Mouse (Mus musculus) kidney, embryonic 16.5 days (tissue): ENCODE results near the gene Prss42. TPM values are rescaled to one million over a fixed set of nuclear protein-coding genes. Genes with fewer than 3 reads are reported as not detected.
A peak's percentile ranks its signal among the peaks of the same experiment; 100 is the strongest.

Experiments used
- ATAC-seq: fragments of 200-750 bp; cut with Nextera tagmentation; 2 replicates; pipeline ENCODE4 v1.8.0; 2017; ENCODE audit warnings: moderate TSS enrichment; ENCODE audit not compliant: low FRiP score, low TSS enrichment
- H3K27ac ChIP-seq: fragments of 300-500 bp; sonication (generic); 2 replicates; pipeline ENCODE4 v1.5.1; 2014; ENCODE audit warnings: low read length
- H3K27me3 ChIP-seq: fragments of 300-500 bp; sonication (generic); 2 replicates; pipeline ENCODE4 v1.6.1; 2014; ENCODE audit warnings: low read length, control low read depth, mixed read lengths; ENCODE audit not compliant: insufficient read depth
- H3K36me3 ChIP-seq: fragments of 300-500 bp; sonication (generic); 2 replicates; pipeline ENCODE4 v1.6.1; 2014; ENCODE audit warnings: low read length, control low read depth, mixed read lengths; ENCODE audit not compliant: insufficient read depth
- H3K4me1 ChIP-seq: fragments of 300-500 bp; sonication (generic); 2 replicates; pipeline ENCODE4 v1.6.1; 2014; ENCODE audit warnings: low read length, control low read depth, mixed read lengths; ENCODE audit not compliant: insufficient read depth
- H3K4me2 ChIP-seq: fragments of 300-500 bp; sonication (generic); replicated peaks from 2 replicates; pipeline ENCODE4 v1.6.1; 2014; ENCODE audit warnings: low read depth, low read length
- H3K4me3 ChIP-seq: fragments of 300-500 bp; sonication (generic); 2 replicates; pipeline ENCODE4 v1.5.1; 2014; ENCODE audit warnings: mild to moderate bottlenecking, low read length
- H3K9ac ChIP-seq: fragments of 300-500 bp; sonication (generic); replicated peaks from 2 replicates; pipeline ENCODE4 v1.6.1; 2014; ENCODE audit warnings: low read length
- H3K9me3 ChIP-seq: fragments of 300-500 bp; sonication (generic); 2 replicates; pipeline ENCODE4 v1.6.1; 2016; ENCODE audit warnings: low read length, control low read depth
- WGBS: fragments of 180-500 bp; shearing (Covaris S2); extraction: QIAGEN DNeasy Blood & Tissue Kit; methylation state at CpG from one replicate; pipeline ENCODE4 v1.1.7; 2014; 5-methylcytosine and 5-hydroxymethylcytosine counted together
- polyA plus RNA-seq: library from polyadenylated mRNA; unstranded; fragments of >200 nt; fragmentation: Nextera tagmentation; extraction: Ambion mirVana; gene quantifications from 2 replicates; pipeline ENCODE4 v1.2.1, GENCODE M21; 2015

Prss42 gene
- polyA plus RNA-seq, 1 experiment from 2014 or later = not detected

DNA sequence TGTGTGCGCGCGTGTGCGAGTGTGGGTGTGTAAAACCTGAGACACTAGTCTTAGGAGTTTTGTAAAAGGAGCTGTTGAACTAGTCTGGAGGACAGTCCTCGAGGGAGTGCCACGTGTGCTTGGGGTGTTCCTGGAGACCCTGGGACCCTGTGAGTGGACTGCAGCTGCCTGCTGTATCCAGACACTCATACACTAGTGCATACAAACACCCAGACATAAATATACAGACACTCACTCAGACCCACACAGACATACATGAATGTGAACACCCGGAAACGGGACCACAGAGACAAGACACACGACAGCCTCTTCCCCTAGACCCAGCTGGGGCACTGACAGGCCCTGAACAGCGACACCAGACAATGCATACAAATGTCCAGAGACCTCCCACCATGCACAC is 35.2 kb upstream of the Prss42 start:
- no peak for ATAC-seq
- Histone ChIP-seq H3K9ac (no peak overlapping the region), H3K36me3 (no peaks in the 10 kb centered on the region), H3K4me1 (0 out of 2 replicates have a peak, but pooled peaks cover 3% of the 10 kb centered on the region), H3K4me2 (no peak overlapping the region), H3K9me3 (no peaks in the 10 kb centered on the region), H3K4me3 (no peak overlapping the region), H3K27ac (no peak overlapping the region), H3K27me3 (no peaks in the 10 kb centered on the region)
- 78% methylated on average over 10 of the region's 10 CpGs for WGBS

DNA sequence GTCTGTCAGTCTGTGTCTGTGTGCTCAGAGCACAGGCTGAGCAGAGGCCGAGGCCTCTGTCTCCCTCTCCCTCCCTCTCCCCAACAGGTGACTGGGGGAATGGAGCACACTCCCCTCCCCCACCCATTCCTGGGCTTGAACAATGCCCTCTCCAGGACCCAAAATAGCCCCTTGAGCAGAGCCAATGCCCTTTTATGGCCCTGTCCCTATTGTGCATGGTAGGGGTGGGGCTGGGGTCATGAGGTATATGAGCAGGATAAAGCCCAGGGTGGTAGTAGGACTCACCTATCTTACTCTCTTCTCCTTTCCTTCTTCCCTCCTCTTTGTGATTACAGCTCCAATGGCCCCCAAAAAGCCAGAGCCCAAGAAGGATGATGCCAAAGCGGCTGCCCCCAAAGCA is 34.6 kb upstream of the Prss42 start:
- H3K27ac ChIP-seq = no peak overlapping the region

DNA sequence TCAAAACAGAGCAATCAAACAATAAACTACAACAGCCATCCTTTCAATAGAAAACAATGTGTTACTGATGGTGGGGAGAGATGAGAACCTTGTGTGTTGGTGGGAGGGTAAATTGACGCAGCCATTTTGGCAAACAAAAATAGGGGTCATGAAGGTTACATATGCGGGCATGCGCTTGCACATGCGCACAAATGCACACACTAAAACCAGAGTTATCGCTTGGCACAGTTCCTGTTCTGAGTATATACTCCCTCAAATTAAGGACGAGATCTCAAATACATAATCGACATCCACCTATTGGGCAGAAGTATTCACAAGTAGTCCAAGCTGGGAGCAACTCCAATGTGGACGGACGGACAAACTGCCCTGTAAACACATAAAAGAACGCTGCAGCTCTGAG is 25.6 kb upstream of the Prss42 start:
- Histone ChIP-seq H3K36me3 (no peaks in the 10 kb centered on the region), H3K9ac (no peak overlapping the region), H3K4me3 (no peak overlapping the region), H3K4me1 (peaks cover 5% of the 10 kb centered on the region), H3K9me3 (no peaks in the 10 kb centered on the region), H3K27ac (no peak overlapping the region), H3K4me2 (no peak overlapping the region), H3K27me3 (no peaks in the 10 kb centered on the region)
- ATAC-seq = no peak
- 93% methylated on average over 10 of the region's 10 CpGs for WGBS

More for the DNA sequence above, 34.6 kb upstream of the Prss42 start:
- no peak overlapping the region for H3K4me3 ChIP-seq
- H3K36me3 ChIP-seq = no peaks in the 10 kb centered on the region
- no peak overlapping the region for H3K9ac ChIP-seq
- no peak overlapping the region for H3K4me2 ChIP-seq
- 0 out of 2 replicates have a peak, but pooled peaks cover 3% of the 10 kb centered on the region for H3K4me1 ChIP-seq
- H3K9me3 ChIP-seq = no peaks in the 10 kb centered on the region
- 63% methylated on average over 2 of the region's 2 CpGs for WGBS
- ATAC-seq = no peak
- no peaks in the 10 kb centered on the region for H3K27me3 ChIP-seq

DNA sequence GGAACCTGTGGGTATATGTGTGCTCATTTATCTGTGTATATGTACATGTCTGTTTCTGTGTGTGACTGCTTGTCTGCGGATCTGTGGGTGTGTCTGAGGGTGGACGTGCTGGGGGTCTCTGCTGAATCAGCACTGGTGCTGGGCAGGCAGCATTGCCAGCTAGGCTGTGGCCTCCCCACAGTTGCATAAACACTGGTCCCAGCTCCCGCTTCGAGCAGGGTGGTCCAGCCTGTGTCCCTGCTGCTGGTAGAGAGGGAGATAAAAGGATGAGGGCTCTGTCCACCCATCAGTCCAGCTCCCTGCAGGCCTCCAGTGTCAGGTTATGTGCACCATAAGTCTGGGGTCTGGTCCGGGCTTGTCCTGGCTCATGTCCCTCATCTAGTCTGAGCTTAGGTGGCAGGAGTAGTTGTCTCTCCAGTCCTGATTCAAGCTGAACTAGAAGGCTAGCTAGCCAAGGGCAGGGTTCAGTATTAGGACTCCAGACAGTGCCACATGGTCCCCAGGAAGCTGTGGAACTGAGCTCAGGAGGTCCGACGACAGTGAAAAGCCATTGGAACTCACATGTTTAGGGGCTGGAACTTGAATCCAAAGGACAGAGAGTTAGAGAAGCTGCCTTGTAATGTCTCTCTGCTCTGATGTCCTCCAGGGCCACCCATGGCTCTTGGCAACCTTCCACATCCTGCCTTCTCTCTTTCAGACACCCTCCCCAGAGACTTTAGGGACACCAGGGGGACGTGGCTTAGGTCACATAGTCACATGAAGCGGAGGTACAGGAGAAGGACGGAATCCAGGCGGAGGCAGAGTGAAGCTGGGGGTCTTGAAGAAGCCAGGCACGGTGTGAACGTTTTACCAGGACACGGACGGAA is 23.3 kb upstream of the Prss42 start:
- no peak overlapping the region for H3K4me3 ChIP-seq
- H3K36me3 ChIP-seq = no peaks in the 10 kb centered on the region
- no peaks in the 10 kb centered on the region for H3K27me3 ChIP-seq
- no peak overlapping the region for H3K9ac ChIP-seq
- WGBS = 62% methylated on average over 15 of the region's 15 CpGs
- peak overlapping the region; percentile 54; the same call in 1 of the 2 replicates for H3K27ac ChIP-seq
- no peaks in the 10 kb centered on the region for H3K9me3 ChIP-seq
- no peak overlapping the region for H3K4me2 ChIP-seq
- H3K4me1 ChIP-seq = peaks cover 5% of the 10 kb centered on the region
- peak; percentile 28; the same call in 1 of the 2 replicates for ATAC-seq

DNA sequence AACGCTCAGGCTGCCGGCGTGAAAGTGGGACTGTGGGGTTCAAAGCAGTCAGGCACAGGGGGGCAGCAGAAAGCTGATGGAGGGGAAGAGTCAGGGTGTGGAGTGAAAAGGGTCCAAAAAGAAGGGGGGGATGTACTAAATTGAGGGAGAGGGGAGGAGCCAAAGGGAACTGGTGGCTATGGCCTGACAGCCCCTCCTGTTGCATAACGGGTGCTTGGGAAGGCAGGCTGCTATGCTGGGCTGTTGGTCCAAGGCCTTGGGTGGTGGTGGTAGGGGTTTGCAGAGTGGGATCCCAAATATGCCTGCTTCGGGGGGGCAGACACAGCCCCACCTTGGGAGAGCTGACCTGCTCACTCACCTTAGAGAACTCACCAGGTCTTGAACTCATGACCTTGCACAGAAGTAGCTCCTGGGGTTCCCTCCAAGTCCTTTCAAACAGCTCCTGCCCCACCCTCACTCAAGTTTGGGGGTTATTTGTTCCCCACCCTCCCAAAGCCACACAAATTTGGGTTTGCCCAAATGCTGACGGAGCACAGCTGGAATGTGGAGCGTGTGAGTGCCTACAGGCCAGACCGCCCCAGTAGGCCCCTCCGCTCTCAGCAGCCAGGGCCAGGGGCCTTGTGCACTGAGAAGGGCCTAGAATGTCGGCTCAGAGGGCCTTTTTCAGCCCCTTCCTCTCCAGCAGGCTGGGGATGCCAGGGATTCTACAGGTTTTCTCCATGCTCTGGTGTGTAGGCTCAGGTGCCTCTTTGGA is 22.5 kb upstream of the Prss42 start:
- ATAC-seq = peak; percentile 14; the same call in 1 of the 2 replicates
- H3K4me1 ChIP-seq = peaks cover 5% of the 10 kb centered on the region
- no peaks in the 10 kb centered on the region for H3K9me3 ChIP-seq
- H3K4me3 ChIP-seq = no peak overlapping the region
- peak overlapping the region; percentile 54; the same call in 1 of the 2 replicates for H3K27ac ChIP-seq
- no peaks in the 10 kb centered on the region for H3K36me3 ChIP-seq
- no peak overlapping the region for H3K4me2 ChIP-seq
- H3K9ac ChIP-seq = no peak overlapping the region
- 64% methylated on average over 10 of the region's 10 CpGs for WGBS
- H3K27me3 ChIP-seq = no peaks in the 10 kb centered on the region; the same call in 1 of the 2 replicates

DNA sequence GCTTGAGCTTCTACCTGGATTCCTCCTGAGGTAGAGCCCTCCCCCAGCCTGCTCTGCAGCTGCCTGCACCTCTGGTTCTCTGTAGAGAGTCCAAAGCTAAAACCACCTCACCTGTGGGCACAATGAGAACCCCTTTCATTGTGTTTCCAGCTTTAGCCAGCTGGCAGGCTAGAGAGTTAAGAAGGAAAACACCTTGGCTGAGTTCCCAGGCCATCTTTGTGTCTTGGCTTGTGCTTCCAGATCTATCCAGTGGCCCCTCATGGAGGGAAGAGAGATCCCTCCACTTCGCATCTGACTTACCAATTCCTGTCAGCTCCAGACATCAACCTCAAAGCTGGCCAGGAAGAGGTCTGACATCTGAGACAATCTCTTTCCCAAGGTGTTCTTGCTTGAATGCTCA is 19.9 kb upstream of the Prss42 start:
- Histone ChIP-seq H3K4me1 (peaks cover 14% of the 10 kb centered on the region), H3K36me3 (no peaks in the 10 kb centered on the region), H3K9me3 (no peaks in the 10 kb centered on the region), H3K27me3 (no peaks in the 10 kb centered on the region; the same call in 1 of the 2 replicates), H3K27ac (no peak overlapping the region), H3K9ac (no peak overlapping the region), H3K4me3 (no peak overlapping the region), H3K4me2 (no peak overlapping the region)
- no peak for ATAC-seq
- WGBS = 85% methylated on average over 1 of the region's 1 CpGs

DNA sequence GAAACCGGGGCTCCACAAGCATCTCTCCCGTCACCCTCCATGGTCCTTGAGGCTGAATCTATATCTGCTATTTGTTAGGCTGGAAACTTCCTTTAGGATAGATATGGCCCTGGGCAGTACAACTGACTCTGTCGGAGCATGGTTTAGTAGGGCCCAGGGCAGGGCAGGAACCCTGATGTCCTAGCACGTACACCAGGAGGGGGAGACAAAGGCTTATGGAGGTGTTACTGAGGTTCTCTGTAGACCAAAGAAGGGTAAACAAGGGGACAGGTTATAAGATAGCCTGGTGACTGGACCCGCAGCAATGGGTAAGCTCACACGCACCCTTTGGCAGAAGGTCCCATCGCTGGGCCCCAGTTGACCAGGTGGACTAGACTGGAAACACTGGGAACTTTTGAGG is 19.4 kb upstream of the Prss42 start:
- Histone ChIP-seq H3K27ac (no peak overlapping the region), H3K27me3 (no peaks in the 10 kb centered on the region; the same call in 1 of the 2 replicates), H3K4me3 (no peak overlapping the region), H3K9me3 (no peaks in the 10 kb centered on the region), H3K4me1 (peaks cover 14% of the 10 kb centered on the region), H3K4me2 (no peak overlapping the region), H3K9ac (no peak overlapping the region), H3K36me3 (no peaks in the 10 kb centered on the region)
- no peak for ATAC-seq
- 76% methylated on average over 7 of the region's 7 CpGs for WGBS

DNA sequence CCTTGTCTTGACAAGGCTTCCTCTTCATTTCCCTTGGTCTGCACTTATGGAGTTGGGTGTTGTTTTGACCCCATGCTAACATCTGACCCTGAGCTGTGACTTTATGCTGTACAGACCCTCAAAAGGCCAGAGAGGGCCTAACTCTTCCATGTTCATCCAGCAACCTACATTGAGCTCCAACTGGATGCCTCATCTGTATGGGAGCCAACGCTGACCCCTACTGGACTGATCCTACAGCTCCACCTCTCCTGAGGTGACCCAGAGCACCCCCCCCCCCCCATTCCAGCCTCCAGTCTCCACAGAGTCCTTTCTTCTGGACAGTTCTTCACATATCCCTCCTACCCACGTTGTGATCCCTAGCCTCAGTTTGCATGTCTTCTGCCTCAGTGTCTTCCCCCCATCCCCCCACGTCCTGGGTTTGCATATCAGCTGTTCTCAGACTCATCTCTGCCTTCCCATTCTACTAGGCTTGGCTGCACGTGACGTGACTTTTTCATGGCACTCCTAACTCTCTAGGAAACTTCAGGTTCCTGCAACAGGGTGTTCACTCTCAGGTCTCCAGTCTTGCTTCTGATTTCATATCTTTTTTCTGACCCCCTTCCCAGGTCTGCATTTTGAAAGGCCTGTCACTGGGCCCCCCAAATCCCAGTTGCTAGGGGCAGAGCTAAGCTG is 18.6 kb upstream of the Prss42 start:
- Histone ChIP-seq H3K4me1 (peaks cover 14% of the 10 kb centered on the region), H3K36me3 (no peaks in the 10 kb centered on the region), H3K9ac (no peak overlapping the region), H3K4me2 (no peak overlapping the region), H3K27me3 (no peaks in the 10 kb centered on the region; the same call in 1 of the 2 replicates), H3K4me3 (no peak overlapping the region), H3K9me3 (no peaks in the 10 kb centered on the region), H3K27ac (no peak overlapping the region)
- ATAC-seq = no peak
- WGBS = 63% methylated on average over 5 of the region's 5 CpGs

DNA sequence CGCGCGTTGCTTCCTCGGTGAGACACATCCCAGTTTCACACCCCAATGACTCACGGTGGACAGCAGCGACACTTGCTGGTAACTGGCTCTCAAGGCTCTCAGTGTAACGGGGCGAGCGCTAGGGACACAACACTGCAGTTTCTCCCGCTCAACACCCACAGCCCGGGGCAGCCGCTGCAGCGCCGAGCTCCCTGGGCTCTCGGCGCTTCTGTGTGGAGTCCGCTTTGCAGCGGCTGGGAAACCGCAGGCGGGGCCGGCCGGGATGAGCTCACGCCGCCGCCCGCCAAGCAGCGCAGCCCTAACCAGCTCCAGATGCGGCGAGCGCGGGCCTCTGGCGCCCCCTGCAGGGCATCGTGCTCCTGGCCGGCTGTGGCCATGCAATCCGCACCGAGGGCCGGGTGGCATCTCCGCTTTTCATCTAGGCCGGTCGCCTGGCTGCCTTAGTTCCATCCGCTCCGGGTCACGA is 16.7 kb upstream of the Prss42 start:
- H3K27ac ChIP-seq = peak overlapping the region; percentile 68; the same call in 1 of the 2 replicates

More for the DNA sequence above, 16.7 kb upstream of the Prss42 start:
- peak overlapping the region; percentile 56 for H3K4me3 ChIP-seq
- H3K4me1 ChIP-seq = peaks cover 9% of the 10 kb centered on the region; the same call in 1 of the 2 replicates
- H3K36me3 ChIP-seq = no peaks in the 10 kb centered on the region
- peak; percentile 95 for ATAC-seq
- H3K4me2 ChIP-seq = peak overlapping the region; percentile 93
- H3K9ac ChIP-seq = peak overlapping the region; percentile 76
- H3K27me3 ChIP-seq = no peaks in the 10 kb centered on the region; the same call in 1 of the 2 replicates
- under 1% methylated on average over 43 of the region's 43 CpGs for WGBS
- H3K9me3 ChIP-seq = no peaks in the 10 kb centered on the region
